Mouse (Mus musculus): Measurements from ENCODE around the gene Ascc1.

DNA sequence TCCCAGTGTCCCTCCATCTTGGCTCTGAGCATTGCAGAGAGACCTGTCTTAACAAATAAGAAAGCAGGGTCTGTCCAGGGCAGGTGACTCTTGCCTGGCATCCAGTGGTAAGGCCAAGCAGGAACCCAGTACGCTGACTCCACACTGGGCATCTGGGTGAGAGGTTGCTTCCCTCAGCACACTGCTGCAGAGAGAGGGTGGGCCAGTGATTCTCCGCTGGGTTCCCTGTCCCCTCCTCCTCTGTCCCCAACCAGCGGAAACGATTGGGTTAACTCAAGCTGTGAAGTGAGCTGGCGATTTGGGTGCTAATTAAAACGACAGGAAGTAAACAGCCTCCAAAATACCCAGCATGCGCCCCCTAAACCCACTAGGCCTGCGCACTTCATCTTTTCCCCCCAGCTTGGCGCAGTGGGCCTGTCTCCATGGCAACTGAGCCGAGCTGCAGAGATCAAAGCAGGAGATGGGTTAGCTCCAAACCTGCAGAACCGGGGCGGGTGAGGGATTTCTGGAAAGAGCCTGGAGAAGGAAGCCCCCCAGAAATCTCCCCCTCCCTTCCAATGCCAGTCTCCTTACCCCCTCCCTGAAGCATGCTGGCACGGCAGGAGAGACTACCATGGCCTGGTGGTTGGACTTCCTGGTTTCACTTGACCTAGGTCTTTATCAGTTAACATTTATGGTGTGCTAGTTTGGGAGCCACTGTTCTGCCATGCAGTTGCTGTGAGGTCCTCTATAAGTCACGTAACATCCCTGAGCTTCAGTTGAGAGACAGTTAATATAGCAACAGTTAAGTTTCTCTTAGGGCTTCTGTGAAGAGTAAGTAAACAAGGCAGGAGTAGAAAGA is 113.0 kb downstream of the Ascc1 start:
- no peak for TF ChIP-seq POLR2A (IDR thresholded peaks at IDR 0.05; ENCODE audit: low read depth, low read length)
- TF ChIP-seq CTCF (IDR thresholded peaks at IDR 0.05; ENCODE audit: extremely low read depth, insufficient read depth, insufficient read length, insufficient replicate concordance), result no peak

Data from spleen, adult 2 months (tissue).